Mouse (Mus musculus): ENCODE results near the gene Msx2. TPM values are rescaled to one million over a fixed set of nuclear protein-coding genes. Genes with fewer than 3 reads are reported as not detected.

The Msx2 gene
- 0.29 and 0.34 TPM in 2 replicates for polyA plus RNA-seq (2012; rRNA removed)

GRCm38 (mm10) chr13:53472614-53473124 is at the start of gene Msx2:
Gene Msx2 (minus strand): TSS chr13:53473074.
- Histone ChIP-seq H3K27me3 (replicated peaks; ENCODE audit: control insufficient read depth, insufficient read depth, low read length) (peaks cover 2% of the 10 kb centered on the region), H3K27ac (ENCODE audit: insufficient read depth, low read depth, low read length) (no peak within 1 kb of the TSS), H3K36me3 (ENCODE audit: control insufficient read depth, insufficient read depth, low read length) (no peaks in the 10 kb centered on the region), H3K4me3 (ENCODE audit: insufficient read depth, low read depth, low read length) (peak within 1 kb of the TSS; percentile 37), H3K4me1 (ENCODE audit: control insufficient read depth, insufficient read depth, low read length) (no peaks in the 10 kb centered on the region)
- peak; percentile 49 for DNase-seq
- under 1% methylated on average over 38 of the region's 38 CpGs for whole genome bisulfite sequencing
- no peak for TF ChIP-seq CTCF (conservative IDR thresholded peaks at IDR 0.05; ENCODE audit: insufficient read depth, insufficient read length, low read depth, low read length)
- TF ChIP-seq POLR2A (IDR thresholded peaks at IDR 0.05; ENCODE audit: low read depth, low read length): no peak

- no peak for DNase-seq
- WGBS: 54% methylated on average over 3 of the region's 3 CpGs
These were observed 48.6 kb upstream of the Msx2 start for GRCm38 (mm10) chr13:53521468-53521867.

GRCm38 (mm10) chr13:53520343-53520937 is 47.6 kb upstream of the Msx2 start:
- Histone ChIP-seq H3K4me3 (ENCODE audit: insufficient read depth, low read depth, low read length) (no peak overlapping the region), H3K36me3 (ENCODE audit: control insufficient read depth, insufficient read depth, low read length) (no peaks in the 10 kb centered on the region), H3K4me1 (ENCODE audit: control insufficient read depth, insufficient read depth, low read length) (no peaks in the 10 kb centered on the region), H3K27ac (ENCODE audit: insufficient read depth, low read depth, low read length) (no peak overlapping the region), H3K27me3 (replicated peaks; ENCODE audit: control insufficient read depth, insufficient read depth, low read length) (no peaks in the 10 kb centered on the region; the same call in 1 of the 2 replicates)
- DNase-seq: no peak
- WGBS: 31% methylated on average over 12 of the region's 12 CpGs
- no peak for TF ChIP-seq CTCF (conservative IDR thresholded peaks at IDR 0.05; ENCODE audit: insufficient read depth, insufficient read length, low read depth, low read length)
- TF ChIP-seq POLR2A (IDR thresholded peaks at IDR 0.05; ENCODE audit: low read depth, low read length): no peak

More at GRCm38 (mm10) chr13:53521468-53521867, 48.6 kb upstream of the Msx2 start:
- TF ChIP-seq CTCF (conservative IDR thresholded peaks at IDR 0.05; ENCODE audit: insufficient read depth, insufficient read length, low read depth, low read length): no peak
- H3K36me3 ChIP-seq (ENCODE audit: control insufficient read depth, insufficient read depth, low read length): no peaks in the 10 kb centered on the region
- no peak overlapping the region for H3K27ac ChIP-seq (ENCODE audit: insufficient read depth, low read depth, low read length)
- H3K4me1 ChIP-seq (ENCODE audit: control insufficient read depth, insufficient read depth, low read length): no peaks in the 10 kb centered on the region
- no peak overlapping the region for H3K4me3 ChIP-seq (ENCODE audit: insufficient read depth, low read depth, low read length)
- no peaks in the 10 kb centered on the region; the same call in 1 of the 2 replicates for H3K27me3 ChIP-seq (replicated peaks; ENCODE audit: control insufficient read depth, insufficient read depth, low read length)

- DNase-seq: no peak
- H3K4me3 ChIP-seq (ENCODE audit: insufficient read depth, low read depth, low read length): no peak overlapping the region
- no peaks in the 10 kb centered on the region for H3K4me1 ChIP-seq (ENCODE audit: control insufficient read depth, insufficient read depth, low read length)
- no peaks in the 10 kb centered on the region; the same call in 1 of the 2 replicates for H3K27me3 ChIP-seq (replicated peaks; ENCODE audit: control insufficient read depth, insufficient read depth, low read length)
- no peaks in the 10 kb centered on the region for H3K36me3 ChIP-seq (ENCODE audit: control insufficient read depth, insufficient read depth, low read length)
- no peak overlapping the region for H3K27ac ChIP-seq (ENCODE audit: insufficient read depth, low read depth, low read length)
- TF ChIP-seq CTCF (conservative IDR thresholded peaks at IDR 0.05; ENCODE audit: insufficient read depth, insufficient read length, low read depth, low read length) (no peak), POLR2A (IDR thresholded peaks at IDR 0.05; ENCODE audit: low read depth, low read length) (no peak)
- 48% methylated on average over 8 of the region's 8 CpGs for WGBS
These were observed 46.9 kb upstream of the Msx2 start for GRCm38 (mm10) chr13:53519727-53520126.

GRCm38 (mm10) chr13:53518306-53518705 is 45.4 kb upstream of the Msx2 start:
- 68% methylated on average over 4 of the region's 4 CpGs for WGBS
- Histone ChIP-seq H3K27ac (ENCODE audit: insufficient read depth, low read depth, low read length) (no peak overlapping the region), H3K27me3 (replicated peaks; ENCODE audit: control insufficient read depth, insufficient read depth, low read length) (no peaks in the 10 kb centered on the region; the same call in 1 of the 2 replicates), H3K4me3 (ENCODE audit: insufficient read depth, low read depth, low read length) (no peak overlapping the region), H3K36me3 (ENCODE audit: control insufficient read depth, insufficient read depth, low read length) (no peaks in the 10 kb centered on the region), H3K4me1 (ENCODE audit: control insufficient read depth, insufficient read depth, low read length) (no peaks in the 10 kb centered on the region)
- DNase-seq: no peak
- TF ChIP-seq POLR2A (IDR thresholded peaks at IDR 0.05; ENCODE audit: low read depth, low read length) (no peak), CTCF (conservative IDR thresholded peaks at IDR 0.05; ENCODE audit: insufficient read depth, insufficient read length, low read depth, low read length) (no peak)

GRCm38 (mm10) chr13:53514574-53514973 is 41.7 kb upstream of the Msx2 start:
- H3K27ac ChIP-seq (ENCODE audit: insufficient read depth, low read depth, low read length): no peak overlapping the region
- TF ChIP-seq POLR2A (IDR thresholded peaks at IDR 0.05; ENCODE audit: low read depth, low read length) (no peak), CTCF (conservative IDR thresholded peaks at IDR 0.05; ENCODE audit: insufficient read depth, insufficient read length, low read depth, low read length) (no peak)
- H3K36me3 ChIP-seq (ENCODE audit: control insufficient read depth, insufficient read depth, low read length): no peaks in the 10 kb centered on the region
- no peak for DNase-seq
- H3K27me3 ChIP-seq (replicated peaks; ENCODE audit: control insufficient read depth, insufficient read depth, low read length): no peaks in the 10 kb centered on the region; the same call in none of the 2 replicates
- no peaks in the 10 kb centered on the region for H3K4me1 ChIP-seq (ENCODE audit: control insufficient read depth, insufficient read depth, low read length)
- no peak overlapping the region for H3K4me3 ChIP-seq (ENCODE audit: insufficient read depth, low read depth, low read length)

- Histone ChIP-seq H3K4me1 (ENCODE audit: control insufficient read depth, insufficient read depth, low read length) (no peaks in the 10 kb centered on the region), H3K27ac (ENCODE audit: insufficient read depth, low read depth, low read length) (no peak overlapping the region), H3K27me3 (replicated peaks; ENCODE audit: control insufficient read depth, insufficient read depth, low read length) (no peaks in the 10 kb centered on the region; the same call in 1 of the 2 replicates), H3K36me3 (ENCODE audit: control insufficient read depth, insufficient read depth, low read length) (no peaks in the 10 kb centered on the region), H3K4me3 (ENCODE audit: insufficient read depth, low read depth, low read length) (no peak overlapping the region)
- no peak for DNase-seq
- TF ChIP-seq CTCF (conservative IDR thresholded peaks at IDR 0.05; ENCODE audit: insufficient read depth, insufficient read length, low read depth, low read length) (no peak), POLR2A (IDR thresholded peaks at IDR 0.05; ENCODE audit: low read depth, low read length) (no peak)
- 84% methylated on average over 2 of the region's 2 CpGs for WGBS
These were observed 38.5 kb upstream of the Msx2 start for GRCm38 (mm10) chr13:53511366-53511765.

Measured in kidney, adult 2 months (tissue).